Mouse (Mus musculus): ENCODE data around the gene Armcx4.

DNA sequence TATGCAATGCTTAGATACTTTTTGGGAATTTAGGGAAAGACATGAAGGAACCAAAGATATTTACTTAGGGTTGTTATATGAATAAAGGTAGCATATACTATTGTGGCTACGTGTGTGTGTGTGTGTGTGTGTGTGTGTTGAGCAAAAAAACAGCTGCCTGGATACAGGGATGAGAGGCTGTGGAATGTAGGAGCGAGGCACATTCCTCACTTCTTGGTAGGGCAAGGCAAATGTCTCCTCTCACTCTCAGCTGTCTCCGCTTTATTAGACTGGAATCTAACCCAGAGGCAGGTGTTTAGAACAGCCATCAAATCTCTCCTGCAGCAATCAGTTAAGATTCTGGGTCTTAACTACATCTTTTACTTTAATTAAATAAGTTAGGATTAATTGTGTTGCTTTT lies 30.5 kb downstream of the Armcx4 start:
- TF ChIP-seq CTCF (IDR thresholded peaks at IDR 0.05; ENCODE audit: extremely low read depth, insufficient read depth, insufficient read length, insufficient replicate concordance) (no peak), POLR2A (IDR thresholded peaks at IDR 0.05; ENCODE audit: low read depth, low read length) (no peak)

All from spleen, adult 2 months (tissue).